Mouse (Mus musculus) effector memory CD4-positive, alpha-beta T cell, adult 5 months (primary cell): ENCODE results near the gene Gm3194. TPM values are rescaled to one million over a fixed set of nuclear protein-coding genes. Genes with fewer than 3 reads are reported as not detected.

Experiments used
- polyA plus RNA-seq: library from polyadenylated mRNA; unstranded; fragments of 100-300 nt; shearing (Covaris generic); gene quantifications from one replicate; pipeline ENCODE4 v1.2.1, GENCODE M21; 2017

Gene Gm3194
- not detected for polyA plus RNA-seq

GRCm38 (mm10) chr14:5455367-5455766 lies at the start of gene Gm3194:
Gene Gm3194 (minus strand): TSS chr14:5455467.

GRCm38 (mm10) chr14:5501374-5501773 lies 46.1 kb upstream of the Gm3194 start, which contains the start of gene Gm3488:
Gene Gm3488 (plus strand): TSS chr14:5501674.

GRCm38 (mm10) chr14:5483907-5484306 lies 28.6 kb upstream of the Gm3194 start, which contains the start of gene Gm3187:
Gene Gm3187 (plus strand): TSS chr14:5484207.

GRCm38 (mm10) chr14:5477730-5478129 lies 22.5 kb upstream of the Gm3194 start, which contains the start of gene Gm8246:
Gene Gm8246 (minus strand): TSS chr14:5477830.

GRCm38 (mm10) chr14:5388949-5389348 lies 66.3 kb downstream of the Gm3194 start, which contains the start of gene Gm3500:
Gene Gm3500 (minus strand): TSS chr14:5389049.

Other genes with a start within 250 kb of the Gm3194 start
- gene Gm3526, start 194.9 kb downstream of the Gm3194 start, polyA plus RNA-seq: not detected
- not detected for gene Gm3542, start 120.5 kb downstream of the Gm3194 start, polyA plus RNA-seq
- not detected for gene Gm3500, start 66.4 kb downstream of the Gm3194 start, polyA plus RNA-seq
- gene Gm8246, start 22.4 kb upstream of the Gm3194 start, polyA plus RNA-seq: not detected
- not detected for gene Gm3187, start 28.7 kb upstream of the Gm3194 start, polyA plus RNA-seq
- gene Gm3488, start 46.2 kb upstream of the Gm3194 start, polyA plus RNA-seq: not detected
- not detected for gene Gm3532, start 83.0 kb upstream of the Gm3194 start, polyA plus RNA-seq
- gene Gm8265, start 177.6 kb upstream of the Gm3194 start, polyA plus RNA-seq: not detected
- gene Gm9603, start 232.0 kb upstream of the Gm3194 start, polyA plus RNA-seq: not detected